Mouse (Mus musculus): Measurements from ENCODE around the gene Reln.

Reln gene

DNA sequence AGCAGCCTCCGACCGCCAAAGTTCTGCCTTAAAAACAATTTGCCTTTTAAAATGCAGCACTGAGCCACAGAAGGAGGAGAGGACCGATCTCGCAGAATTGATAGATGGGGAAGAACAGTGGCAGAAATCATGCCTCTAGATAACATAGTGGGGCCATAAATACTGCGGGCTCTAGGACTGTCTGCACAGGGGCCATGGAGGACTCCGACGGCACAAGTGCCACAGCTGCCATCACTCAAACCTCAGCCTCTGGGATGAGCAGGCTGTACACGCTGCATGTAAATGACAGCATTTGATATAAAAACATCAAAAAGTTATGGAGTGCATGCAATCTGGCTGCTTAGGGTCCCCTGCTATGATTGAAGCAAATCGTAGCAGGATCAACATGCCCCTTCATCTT, 227.6 kb downstream of the Reln start:
- no peak for DNase-seq (ENCODE audit: low spot score)

- no peak for DNase-seq (ENCODE audit: low spot score)
Observed at GRCm38 (mm10) chr5:22106811-22107485, 237.6 kb downstream of the Reln start.

DNA sequence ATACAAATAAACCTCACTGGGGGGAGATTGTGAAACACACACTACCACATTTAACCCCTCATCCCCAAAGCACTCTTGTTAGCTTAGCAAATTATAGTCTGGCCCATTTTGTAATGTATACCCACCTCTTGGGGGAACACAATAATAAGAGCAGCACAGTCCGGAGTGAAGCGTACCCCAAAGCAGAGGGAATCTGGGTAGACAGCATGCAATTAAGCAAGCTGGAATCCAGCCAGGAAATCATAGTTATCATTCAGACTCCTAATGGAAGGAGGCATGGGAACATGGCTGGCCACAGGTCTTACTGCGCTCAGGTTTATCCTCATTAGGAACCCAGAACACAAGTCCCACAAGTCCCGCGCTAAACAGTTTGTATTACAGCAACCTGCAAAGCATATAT, 249.5 kb downstream of the Reln start:
- DNase-seq (ENCODE audit: low spot score), result no peak

- DNase-seq (ENCODE audit: low spot score), result no peak
Observed at GRCm38 (mm10) chr5:22094043-22094442, 250.5 kb downstream of the Reln start.

DNA sequence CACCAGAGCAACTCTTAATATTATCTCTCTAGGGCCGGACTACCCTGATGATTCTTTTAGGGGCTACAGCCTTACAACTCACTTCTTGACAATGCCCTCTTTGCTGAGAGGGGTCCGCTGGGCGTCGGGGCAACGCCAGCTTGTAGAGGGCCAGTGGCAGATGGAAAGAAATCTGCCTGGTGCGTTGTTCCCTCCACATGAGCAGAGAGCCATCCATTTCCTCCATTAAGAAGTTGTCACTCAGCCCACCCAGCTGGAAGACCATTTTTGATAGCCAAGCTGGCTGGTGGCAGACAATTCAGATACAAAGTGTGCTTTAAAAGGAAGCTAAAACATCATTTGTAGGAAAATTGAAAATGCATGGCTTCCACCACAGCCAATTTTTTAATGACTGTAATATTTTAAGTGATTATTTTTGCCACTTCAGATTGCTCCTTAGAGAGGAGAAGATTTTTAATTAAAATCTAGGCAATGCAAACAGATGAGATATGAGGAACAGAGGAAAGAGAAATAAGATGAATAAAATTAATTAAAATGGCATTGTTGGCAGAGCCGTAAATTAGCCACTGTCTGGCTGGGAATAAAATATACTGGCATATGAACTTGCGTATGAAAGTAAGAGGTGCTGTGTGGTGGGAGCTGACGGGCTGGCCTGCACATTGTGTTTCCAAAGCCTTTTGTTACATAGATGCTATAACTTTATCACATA, 251.2 kb downstream of the Reln start:
- no peak for DNase-seq (ENCODE audit: low spot score)

GRCm38 (mm10) chr5:22080468-22080986, 264.0 kb downstream of the Reln start:
- no peak for DNase-seq (ENCODE audit: low spot score)

DNA sequence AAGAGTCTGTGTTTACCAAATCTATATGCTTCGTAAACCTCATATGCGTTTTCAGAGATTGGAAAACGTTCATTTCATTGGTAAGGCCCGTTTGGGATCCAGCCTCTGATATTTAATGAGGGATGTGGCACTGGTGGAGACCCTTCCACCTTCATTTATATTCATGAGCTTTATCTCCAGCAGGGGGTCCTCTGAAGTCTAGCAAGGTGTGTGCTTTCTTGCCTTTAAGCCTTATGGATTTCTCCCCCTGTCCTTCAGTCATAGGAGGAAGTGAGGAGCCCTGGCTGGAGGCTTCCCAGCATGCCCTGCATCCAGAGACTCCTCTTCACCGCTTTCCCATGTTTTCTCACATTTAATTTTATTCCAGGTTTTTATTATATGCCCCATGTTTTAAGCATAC, 269.5 kb downstream of the Reln start:
- DNase-seq (ENCODE audit: low spot score), result no peak

GRCm38 (mm10) chr5:22072591-22072990, 271.9 kb downstream of the Reln start:
- no peak for DNase-seq (ENCODE audit: low spot score)

GRCm38 (mm10) chr5:22059251-22059650, 285.3 kb downstream of the Reln start:
- no peak for DNase-seq (ENCODE audit: low spot score)

GRCm38 (mm10) chr5:22041825-22042224, 302.7 kb downstream of the Reln start:
- DNase-seq (ENCODE audit: low spot score), result no peak

DNA sequence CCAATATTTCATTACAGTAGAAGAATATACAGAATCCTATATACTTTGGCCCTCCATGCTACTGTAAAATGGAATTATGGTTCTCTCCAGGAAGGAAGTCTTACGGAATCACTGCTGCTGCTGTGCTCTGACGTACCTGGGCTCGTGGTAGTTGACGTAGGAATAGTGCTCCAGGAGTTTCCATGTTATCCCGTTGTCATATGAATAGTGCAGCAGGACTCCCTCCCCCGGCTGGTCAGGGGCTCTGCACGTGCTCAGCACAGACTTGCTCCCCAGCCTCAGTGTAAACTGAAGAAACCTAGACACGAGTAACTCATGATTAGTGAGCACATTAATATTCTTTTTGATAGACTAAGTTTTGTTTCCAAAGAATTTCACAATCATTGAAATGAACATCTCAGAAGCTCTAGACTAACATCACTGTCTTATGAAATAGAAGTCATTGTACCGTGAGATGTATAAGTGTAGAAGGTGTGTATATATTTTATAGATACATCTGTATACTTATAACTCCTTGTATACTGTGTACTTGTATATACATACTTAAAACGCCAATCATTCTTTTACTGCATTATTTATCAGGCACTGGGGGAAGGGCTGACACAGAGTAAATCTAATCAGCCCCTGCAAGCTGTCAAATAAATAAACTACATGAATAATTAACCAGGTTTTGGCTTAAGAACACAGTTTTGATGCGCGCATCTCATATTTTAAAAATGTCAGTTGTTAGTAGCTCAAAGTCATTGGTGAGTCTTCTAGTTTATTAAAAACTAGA, 304.9 kb downstream of the Reln start:
- DNase-seq (ENCODE audit: low spot score), result no peak

DNA sequence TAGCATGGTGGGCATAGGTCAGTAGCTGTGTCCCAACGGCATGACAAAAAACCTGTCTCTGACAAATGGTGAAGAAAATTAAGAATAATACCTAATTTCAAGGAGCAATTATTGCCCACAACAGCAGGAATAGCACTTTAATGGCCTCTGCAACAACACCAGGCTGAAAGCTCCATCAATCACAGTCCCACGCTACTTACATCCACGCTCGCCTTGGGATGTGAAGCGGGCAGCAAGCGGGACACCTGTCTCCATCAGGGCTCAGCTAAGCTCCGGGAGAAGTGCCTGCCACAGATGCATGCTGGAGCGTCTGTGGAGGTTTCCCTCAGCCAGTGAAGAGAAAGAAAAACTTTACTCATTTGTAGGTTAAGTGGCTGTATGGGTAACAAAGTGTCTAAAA, 309.3 kb downstream of the Reln start:
- no peak for DNase-seq (ENCODE audit: low spot score)

DNA sequence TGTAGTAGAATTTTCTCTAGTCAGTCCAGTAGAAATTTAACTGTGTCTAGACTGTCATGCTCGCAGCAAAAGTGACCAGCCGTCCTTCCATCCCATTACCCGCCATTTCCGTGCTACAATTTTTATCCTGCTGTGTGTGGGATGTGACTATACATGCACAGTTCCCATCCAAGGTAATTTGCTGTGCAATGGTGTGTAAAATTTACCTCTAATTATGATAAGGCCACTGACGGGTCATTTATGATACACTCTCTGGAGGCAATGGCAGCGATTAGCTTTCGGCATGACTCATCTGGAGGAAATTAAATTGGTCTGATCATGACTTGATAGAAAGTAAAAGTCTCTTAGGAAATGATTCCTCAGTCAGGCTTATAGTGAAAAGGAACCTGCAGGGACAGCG, 311.5 kb downstream of the Reln start:
- DNase-seq (ENCODE audit: low spot score), result no peak

- no peak for DNase-seq (ENCODE audit: low spot score)
Observed at GRCm38 (mm10) chr5:22031653-22032052, 312.8 kb downstream of the Reln start.

DNA sequence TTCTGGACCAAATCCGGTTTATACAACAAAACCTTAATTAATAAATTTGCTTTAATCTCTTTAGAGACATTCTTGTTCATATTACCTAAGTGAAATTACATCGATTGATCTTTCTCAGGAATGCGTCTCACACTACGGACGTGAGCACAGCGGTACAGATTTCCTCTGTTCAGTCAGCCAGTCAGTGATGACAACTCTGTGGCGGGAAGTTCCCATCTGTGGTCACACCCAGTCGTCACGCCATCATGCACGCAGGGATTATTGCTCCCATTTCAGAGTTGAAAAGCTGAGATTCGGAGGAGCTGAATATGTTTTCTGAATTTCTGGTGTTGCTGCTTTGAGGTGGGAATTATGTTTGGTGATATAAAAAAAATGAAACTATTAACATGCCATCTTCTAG, 316.1 kb downstream of the Reln start:
- no peak for DNase-seq (ENCODE audit: low spot score)

GRCm38 (mm10) chr5:22027240-22027875, 317.1 kb downstream of the Reln start:
- no peak for DNase-seq (ENCODE audit: low spot score)

DNA sequence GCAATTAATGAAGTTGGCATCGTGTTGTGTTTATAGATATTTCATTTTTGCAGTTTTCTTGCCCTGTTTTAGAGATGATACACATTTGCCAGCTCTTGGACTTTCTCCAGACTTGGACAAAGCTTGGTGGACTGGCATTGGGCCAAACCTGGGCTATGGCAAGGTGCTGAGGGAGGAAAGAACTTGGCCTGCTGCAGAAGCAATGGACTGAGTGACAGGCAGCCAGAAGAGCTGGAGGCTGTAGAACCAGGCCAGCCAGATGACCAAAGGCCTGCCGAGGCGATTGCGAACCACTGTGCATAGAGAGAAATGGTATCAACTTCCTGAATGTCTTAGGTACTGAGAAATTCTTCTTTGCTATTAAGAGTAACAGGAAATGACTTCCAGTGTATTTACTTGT, 318.8 kb downstream of the Reln start:
- DNase-seq (ENCODE audit: low spot score), result no peak

GRCm38 (mm10) chr5:22024108-22024507, 320.4 kb downstream of the Reln start:
- DNase-seq (ENCODE audit: low spot score), result no peak

DNA sequence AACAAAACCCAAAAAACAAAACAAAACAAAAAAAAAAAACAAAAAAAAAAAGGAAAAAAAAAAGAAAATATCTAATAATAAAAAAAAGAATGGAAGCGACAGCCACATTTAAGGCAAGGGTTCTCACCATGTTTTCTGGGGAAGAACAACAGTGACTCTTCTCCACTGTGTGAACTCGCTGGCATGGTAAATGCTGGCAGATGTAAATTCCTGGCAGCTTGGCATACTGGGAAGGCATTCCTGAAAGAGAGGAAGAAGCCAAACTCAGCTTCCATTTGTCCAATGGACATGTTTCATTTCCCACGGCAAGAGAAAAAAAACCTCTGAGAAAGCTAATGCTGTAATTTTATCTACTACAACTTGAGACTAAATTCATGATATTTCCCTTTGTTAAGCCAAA, 326.6 kb downstream of the Reln start:
- no peak for DNase-seq (ENCODE audit: low spot score)

GRCm38 (mm10) chr5:22014459-22014858, 330.0 kb downstream of the Reln start:
- DNase-seq (ENCODE audit: low spot score), result no peak

DNA sequence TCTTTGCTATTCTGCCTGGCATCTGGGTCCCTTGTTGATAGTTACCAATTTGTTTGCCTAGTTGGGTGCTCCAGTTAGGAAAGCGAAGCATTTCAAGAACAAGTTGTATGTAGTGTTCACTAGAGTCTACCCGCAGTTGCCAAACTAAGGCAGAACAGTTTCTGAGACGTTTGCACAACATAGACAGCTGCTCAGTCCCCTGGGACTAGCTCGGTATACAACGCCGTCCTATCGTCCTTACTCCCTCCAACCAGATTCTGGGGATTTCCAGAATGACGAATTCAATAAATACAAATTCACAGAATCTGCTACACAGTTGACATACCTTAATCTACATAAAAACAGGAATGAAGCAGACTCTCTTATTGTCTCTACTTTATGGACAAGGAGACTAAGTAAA, 335.4 kb downstream of the Reln start:
- no peak for DNase-seq (ENCODE audit: low spot score)

DNA sequence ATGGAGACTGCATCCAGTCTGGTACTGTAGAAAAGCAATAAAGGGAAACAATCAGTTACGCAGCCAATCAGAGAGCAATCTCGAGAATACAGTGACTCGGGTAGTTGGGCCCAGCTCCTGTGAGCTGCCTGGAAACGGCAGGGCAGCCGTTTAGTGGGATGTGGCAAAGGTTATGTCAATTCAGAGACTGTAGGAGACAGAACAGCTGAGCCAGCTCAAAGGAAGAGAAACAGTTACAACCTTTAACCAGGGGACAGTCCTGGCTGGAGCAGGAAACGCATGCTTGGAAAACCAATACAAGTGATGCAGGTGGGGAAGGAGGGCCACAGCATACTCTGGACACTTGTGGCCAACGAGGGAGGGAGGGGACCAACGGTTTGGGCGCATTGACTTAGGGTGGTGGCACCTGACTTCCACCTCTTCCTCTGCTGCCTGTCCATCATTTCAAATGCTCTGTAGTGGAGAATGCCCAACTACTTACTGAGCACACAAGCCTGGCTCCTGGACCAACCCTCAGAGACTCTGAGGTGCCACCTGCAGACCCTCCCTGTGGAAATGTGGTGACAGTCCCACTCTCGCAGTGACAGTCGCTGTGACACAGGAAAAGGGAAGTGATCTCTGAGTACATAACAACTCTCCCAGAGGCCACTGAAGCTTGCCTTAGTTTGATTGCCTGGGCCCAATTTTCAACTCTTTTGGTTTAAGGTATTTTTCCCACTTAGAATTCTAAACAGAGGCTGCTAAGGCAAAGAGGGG, 337.0 kb downstream of the Reln start:
- peak; percentile 68 for DNase-seq (ENCODE audit: low spot score)

Data from yolk sac, embryonic 10.5 days (tissue).